Mouse (Mus musculus) bone marrow macrophage, adult 2 months (primary cell): ENCODE measurements around the gene Celsr1. TPM values are rescaled to one million over a fixed set of nuclear protein-coding genes. Genes with fewer than 3 reads are reported as not detected.

Experiments
- H3K27ac ChIP-seq: 2 replicates; pipeline ENCODE4 v1.5.1; 2012; ENCODE audit warnings: low read depth, low read length; ENCODE audit not compliant: insufficient read depth
- H3K4me1 ChIP-seq: 2 replicates; pipeline ENCODE4 v1.6.1; 2012; ENCODE audit warnings: low read length; ENCODE audit not compliant: control insufficient read depth, insufficient read depth
- H3K4me3 ChIP-seq: 2 replicates; pipeline ENCODE4 v1.5.1; 2012; ENCODE audit warnings: mild to moderate bottlenecking, low read length, moderate library complexity; ENCODE audit not compliant: insufficient read depth
- CTCF ChIP-seq: IDR thresholded peaks from 2 replicates; pipeline ENCODE4 v1.5.1; 2012; ENCODE audit warnings: low read depth, mild to moderate bottlenecking, low read length, moderate library complexity
- POLR2A ChIP-seq: IDR thresholded peaks from 2 replicates; pipeline ENCODE4 v1.6.1; 2012; ENCODE audit warnings: mild to moderate bottlenecking, low read depth, low read length, borderline replicate concordance
- polyA plus RNA-seq: library from polyadenylated mRNA; stranded (reverse); fragments of >200 nt; gene quantifications from 2 replicates; pipeline ENCODE4 v1.2.4, GENCODE M21; 2012; ENCODE audit not compliant: missing spikeins, insufficient read depth, insufficient read length

Gene Celsr1
- polyA plus RNA-seq, 1 experiment, result 0.28 TPM

GRCm38 (mm10) chr15:86035913-86036312 lies 2.3 kb upstream of the Celsr1 start:
- H3K4me1 ChIP-seq, result no peaks in the 10 kb centered on the region
- no peak for TF ChIP-seq CTCF
- TF ChIP-seq POLR2A, result no peak

GRCm38 (mm10) chr15:86034781-86035360 lies 1.3 kb upstream of the Celsr1 start:
- H3K27ac ChIP-seq, result no peak overlapping the region

More at GRCm38 (mm10) chr15:86035913-86036312, 2.3 kb upstream of the Celsr1 start:
- Histone ChIP-seq H3K27ac (no peak overlapping the region), H3K4me3 (no peak overlapping the region)

DNA sequence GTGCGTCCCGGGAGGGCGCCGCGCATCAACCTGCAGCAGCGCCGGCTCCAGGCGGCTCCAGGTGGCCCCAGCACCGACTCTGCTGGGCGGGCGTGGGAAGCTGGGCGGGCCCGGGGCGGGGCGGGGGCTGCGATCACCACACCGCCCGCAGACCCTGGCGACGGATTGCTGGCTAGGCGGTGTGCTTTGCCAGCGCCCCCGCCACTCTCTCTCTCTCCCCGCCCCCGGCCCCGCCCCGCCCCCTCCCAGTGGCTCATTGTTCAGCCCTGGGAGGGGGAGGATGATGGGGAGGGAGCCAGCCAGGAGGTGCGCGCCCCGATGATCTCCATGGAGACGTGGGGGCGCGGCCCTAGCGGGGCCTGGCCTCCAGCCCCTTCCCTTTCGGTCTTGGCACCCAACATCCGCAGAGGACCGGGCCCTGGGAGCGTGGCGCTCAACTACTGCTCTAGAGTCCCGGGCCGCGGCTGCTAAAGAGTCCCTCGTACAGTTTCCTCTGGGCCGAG lies 495 bp upstream of the Celsr1 start:
- H3K27ac ChIP-seq, result no peak overlapping the region
- H3K4me1 ChIP-seq, result no peaks in the 10 kb centered on the region
- TF ChIP-seq CTCF, result no peak
- TF ChIP-seq POLR2A, result no peak
- H3K4me3 ChIP-seq, result no peak overlapping the region

More at GRCm38 (mm10) chr15:86034781-86035360, 1.3 kb upstream of the Celsr1 start:
- no peak for TF ChIP-seq CTCF
- no peak for TF ChIP-seq POLR2A
- no peaks in the 10 kb centered on the region for H3K4me1 ChIP-seq
- no peak overlapping the region for H3K4me3 ChIP-seq

- Histone ChIP-seq H3K27ac (no peak overlapping the region), H3K4me1 (no peaks in the 10 kb centered on the region), H3K4me3 (no peak overlapping the region)
- no peak for TF ChIP-seq CTCF
- TF ChIP-seq POLR2A, result no peak
Measured at GRCm38 (mm10) chr15:86032811-86033190, 776 bp downstream of the Celsr1 start.

GRCm38 (mm10) chr15:86029981-86030380 lies 3.6 kb downstream of the Celsr1 start:
- Histone ChIP-seq H3K27ac (no peak overlapping the region), H3K4me3 (no peak overlapping the region), H3K4me1 (no peaks in the 10 kb centered on the region)
- no peak for TF ChIP-seq POLR2A
- TF ChIP-seq CTCF, result no peak

DNA sequence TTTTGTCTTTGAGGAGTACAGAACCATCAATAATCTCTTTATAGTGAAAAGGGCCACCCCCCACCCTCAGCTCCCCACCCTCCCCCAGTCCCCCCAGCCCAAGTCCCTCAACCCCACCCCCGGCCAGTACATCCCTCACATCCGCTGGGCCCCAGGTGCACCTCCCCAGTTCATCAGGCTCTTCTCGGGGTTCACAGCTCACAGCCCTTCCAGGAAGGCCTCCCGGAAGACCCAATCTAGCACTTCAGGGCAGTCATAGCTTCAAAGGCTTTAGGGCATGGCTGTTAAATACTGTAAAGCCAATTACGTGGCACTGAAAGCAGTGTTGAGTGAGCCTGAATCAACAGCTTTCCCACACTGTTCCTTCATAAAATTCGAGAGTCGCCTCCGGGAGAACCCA lies 5.7 kb downstream of the Celsr1 start:
- Histone ChIP-seq H3K4me3 (no peak overlapping the region), H3K4me1 (no peaks in the 10 kb centered on the region), H3K27ac (no peak overlapping the region)
- TF ChIP-seq CTCF (no peak), POLR2A (no peak)

DNA sequence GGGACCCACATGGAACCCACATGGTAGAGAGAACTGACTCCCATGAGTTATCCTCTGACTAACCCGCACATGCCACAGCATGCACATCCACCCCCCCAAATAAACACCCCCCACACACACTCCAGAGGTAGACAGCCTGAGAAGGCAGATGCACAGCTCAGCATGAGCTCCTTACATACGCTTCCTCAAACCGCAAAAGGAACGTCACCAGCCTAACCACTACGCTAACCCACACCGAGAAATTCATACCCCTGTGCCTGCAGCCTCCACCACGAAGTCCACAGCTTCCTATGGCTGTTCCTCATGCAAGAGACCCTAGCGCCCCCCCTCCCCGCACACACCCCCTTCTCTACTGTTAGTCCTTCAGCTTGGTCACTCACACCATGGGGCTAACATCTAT lies 11.6 kb downstream of the Celsr1 start:
- Histone ChIP-seq H3K4me3 (no peak overlapping the region), H3K27ac (no peak overlapping the region), H3K4me1 (no peaks in the 10 kb centered on the region)
- TF ChIP-seq POLR2A, result no peak
- TF ChIP-seq CTCF, result no peak

DNA sequence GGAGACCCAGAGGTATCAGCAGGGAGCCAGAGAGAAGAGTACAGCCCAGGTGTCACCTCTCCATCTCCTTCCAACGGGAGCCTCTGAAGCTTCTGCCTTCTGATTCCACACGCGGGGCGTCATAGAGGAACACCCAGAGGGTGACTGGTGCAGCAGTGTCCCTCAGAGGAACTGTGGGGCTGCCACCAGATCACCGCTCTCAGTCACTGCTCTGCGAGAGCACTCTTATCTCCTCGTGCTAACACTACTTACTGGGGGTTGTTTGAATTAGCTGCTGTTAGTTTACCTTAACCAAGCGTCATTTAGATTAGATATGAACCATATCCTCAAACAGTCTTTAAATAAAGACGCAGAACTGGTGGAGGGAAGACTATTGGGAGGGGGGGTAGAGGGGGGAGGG lies 12.3 kb downstream of the Celsr1 start:
- no peak for TF ChIP-seq POLR2A
- no peak for TF ChIP-seq CTCF
- no peaks in the 10 kb centered on the region for H3K4me1 ChIP-seq

DNA sequence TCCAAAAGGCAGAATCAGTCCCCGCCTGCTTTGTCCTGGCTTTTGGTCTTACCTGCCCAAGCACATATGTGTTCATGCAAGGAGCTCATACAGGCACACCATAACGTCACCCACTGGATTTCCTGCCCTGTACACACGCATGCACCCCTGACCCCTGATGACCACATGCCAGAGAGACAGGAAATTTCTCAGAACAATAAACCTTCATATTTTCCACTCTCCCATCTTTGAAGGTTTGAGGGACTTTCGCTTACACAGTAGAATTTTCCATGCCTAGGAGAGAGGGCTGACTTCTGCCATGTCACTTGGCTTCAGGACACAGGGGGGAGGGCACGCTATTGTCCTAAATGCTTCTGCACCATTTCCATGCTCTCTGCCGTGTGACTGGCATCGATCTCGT lies 13.6 kb downstream of the Celsr1 start:
- Histone ChIP-seq H3K4me1 (no peaks in the 10 kb centered on the region), H3K4me3 (no peak overlapping the region), H3K27ac (no peak overlapping the region)
- no peak for TF ChIP-seq CTCF
- TF ChIP-seq POLR2A, result no peak

More for the DNA sequence above, 12.3 kb downstream of the Celsr1 start:
- Histone ChIP-seq H3K4me3 (no peak overlapping the region), H3K27ac (no peak overlapping the region)

- Histone ChIP-seq H3K4me3 (no peak overlapping the region), H3K27ac (no peak overlapping the region), H3K4me1 (no peaks in the 10 kb centered on the region)
- TF ChIP-seq CTCF (no peak), POLR2A (no peak)
Measured at GRCm38 (mm10) chr15:86018753-86019512, 14.6 kb downstream of the Celsr1 start.
